Mouse (Mus musculus): ENCODE measurements around the gene Atp1a4. TPM values are rescaled to one million over a fixed set of nuclear protein-coding genes. Genes with fewer than 3 reads are reported as not detected.
"Not testable (repeated sequence)": the region's sequence is repeated elsewhere in the genome, so short reads cannot be mapped to it uniquely, and the experiment has no call there.

Atp1a4 gene
- total RNA-seq, 2 experiments from 2014 or later: 0.58 TPM; not detected in 1

DNA sequence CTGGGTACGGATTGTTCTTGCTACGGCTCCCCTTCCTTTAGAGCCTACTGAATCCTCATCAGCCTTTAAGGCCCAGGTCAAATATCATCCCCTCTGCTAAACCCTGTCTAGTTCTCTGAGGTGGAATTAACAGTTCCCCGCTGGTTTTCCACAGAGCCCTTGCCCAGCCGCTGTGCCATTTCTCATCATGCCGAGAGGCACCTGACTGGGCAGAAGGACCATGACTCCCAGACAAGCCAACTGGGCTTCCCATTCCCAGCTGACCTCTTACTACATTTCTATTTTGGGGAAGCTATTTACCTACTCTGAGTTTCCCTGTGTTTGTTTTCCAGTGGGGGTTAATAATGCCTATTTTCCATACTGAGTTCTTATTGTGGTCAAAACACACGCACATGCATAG, 24.9 kb upstream of the Atp1a4 start:
- no peak for DNase-seq
- intact Hi-C loops (cut with DNase I): no loop called here

DNA sequence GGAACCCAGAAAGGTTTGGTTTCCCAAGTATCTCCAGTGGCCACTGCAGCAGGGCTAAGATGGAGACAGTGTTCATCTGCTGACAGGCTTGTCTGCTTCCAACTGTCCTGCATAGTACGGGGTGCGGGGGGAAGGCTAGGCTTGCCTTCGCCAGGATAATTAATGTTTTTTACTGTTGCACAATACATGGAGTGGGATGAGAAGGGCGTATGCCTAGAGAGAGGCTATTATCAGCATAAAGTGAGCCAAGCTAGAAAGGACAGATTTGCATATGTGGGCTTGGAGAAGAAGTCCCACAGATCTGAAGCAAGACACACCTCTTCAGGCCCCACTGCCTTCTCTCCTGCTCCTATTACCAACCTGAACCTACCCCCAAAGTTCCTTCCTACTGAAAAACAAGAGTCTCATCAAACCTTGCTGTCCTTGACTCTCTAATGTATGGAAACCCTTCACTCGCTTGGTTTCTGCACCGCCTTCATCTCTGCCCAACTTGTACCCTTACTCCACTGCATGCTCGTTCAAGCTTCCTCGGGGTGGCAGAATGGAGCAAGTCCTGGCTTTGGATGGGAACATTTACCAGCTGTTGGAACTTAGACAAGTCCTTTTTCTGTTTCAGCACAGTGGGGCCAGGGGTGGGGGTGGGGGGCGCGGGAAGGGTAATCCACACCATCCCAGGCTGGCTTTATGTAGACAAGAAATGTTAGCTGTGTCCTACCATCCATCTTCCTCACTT, 23.5 kb upstream of the Atp1a4 start:
- DNase-seq: no peak
- intact Hi-C loops (cut with DNase I): no loop called here

DNA sequence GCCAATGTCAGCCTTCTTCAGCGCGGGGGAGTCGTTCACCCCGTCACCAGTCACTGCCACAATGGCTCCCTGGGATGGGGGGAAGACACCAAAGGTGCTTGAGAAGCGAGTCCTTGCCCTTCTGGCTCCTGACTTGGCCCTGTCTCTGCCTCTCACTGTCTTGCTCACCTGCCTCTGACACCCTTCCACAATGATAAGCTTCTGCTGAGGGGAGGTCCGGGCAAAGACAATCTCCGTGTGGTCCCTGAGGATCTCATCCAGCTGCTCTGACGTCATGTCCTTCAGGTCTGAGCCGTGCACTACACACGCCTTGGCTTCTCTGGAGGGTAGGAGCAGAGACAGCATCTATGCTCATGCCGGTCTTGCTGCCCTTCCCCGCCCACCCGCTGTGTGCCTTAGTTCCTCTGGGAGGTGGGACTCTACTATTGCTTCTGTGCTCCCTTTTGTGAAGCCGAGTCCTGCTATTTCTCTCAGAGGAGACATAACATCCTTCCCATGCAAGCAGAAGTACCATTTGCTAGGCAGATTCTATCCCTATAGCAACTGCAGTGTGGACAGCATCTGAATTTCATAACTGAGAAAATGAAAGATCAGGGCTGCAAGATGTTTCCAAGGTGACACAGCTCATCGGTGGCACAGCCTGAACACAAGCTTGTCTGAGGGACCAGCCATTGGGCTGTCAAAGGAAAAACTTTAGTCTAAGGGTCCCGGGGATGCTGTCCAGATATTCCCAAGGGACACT, 21.7 kb upstream of the Atp1a4 start:
- intact Hi-C loops (cut with DNase I): no loop called here
- no peak for DNase-seq

DNA sequence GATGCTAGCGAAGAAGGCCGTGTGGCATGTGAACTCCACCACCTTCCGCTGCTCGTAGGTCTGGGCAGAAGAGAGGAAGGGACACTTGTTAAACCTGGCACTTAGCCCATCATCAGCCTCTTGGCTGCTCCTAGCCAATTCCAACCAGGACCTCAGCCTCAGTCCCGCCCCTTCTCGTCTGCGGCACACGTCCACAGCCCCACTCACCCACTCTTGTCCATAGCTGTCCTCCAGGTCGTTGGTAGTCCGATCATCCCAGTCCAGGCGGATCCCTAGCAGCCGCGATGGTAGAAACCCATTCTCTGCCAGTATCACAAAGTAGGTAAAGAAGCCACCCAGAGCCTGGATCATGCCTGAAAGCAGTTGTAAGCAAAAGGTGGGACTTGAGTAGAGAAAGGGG, 20.1 kb upstream of the Atp1a4 start:
- intact Hi-C loops (cut with DNase I): no loop called here
- DNase-seq: no peak

DNA sequence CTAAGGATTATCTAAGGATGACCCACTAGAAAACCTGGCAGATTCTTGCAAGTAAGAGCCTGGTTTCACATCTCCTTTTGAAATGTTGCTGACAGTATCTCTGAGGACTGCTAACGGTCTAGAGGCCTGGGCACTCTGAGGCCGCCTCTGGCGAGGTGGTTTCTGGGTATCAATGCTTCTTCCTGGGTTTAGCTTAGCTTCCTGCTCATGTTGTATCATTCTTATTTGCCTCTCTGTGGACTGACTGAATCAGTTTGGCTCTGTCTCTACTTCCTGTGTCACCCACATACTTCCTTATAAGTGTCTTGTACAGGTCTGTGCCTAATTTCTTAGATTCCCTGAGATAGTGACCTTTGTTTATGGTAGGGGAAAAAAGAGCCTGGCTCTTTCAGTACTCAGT, 19.0 kb upstream of the Atp1a4 start:
- intact Hi-C loops (cut with DNase I): no loop called here
- DNase-seq: no peak

DNA sequence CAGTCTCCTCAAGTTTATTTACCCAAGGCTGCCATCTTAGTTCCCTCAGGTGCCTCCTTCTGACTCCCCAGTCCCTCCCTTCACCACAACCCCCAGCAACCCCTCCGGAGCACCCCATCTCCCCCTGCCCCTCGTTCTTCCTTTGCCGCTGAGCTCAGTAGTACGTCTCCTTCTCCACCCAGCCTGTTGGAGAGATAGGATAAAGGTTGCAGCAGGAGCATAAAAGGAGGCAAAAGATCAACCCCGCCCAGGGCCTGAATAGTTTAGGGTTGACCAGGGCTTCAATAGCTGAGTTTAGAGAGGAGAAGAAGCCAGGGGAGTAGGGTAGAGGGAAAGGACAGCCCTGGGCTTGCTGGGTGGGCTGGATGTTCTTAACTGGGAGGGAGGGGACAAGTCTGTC, 16.3 kb upstream of the Atp1a4 start:
- DNase-seq: no peak
- intact Hi-C loops (cut with DNase I): no loop called here

DNA sequence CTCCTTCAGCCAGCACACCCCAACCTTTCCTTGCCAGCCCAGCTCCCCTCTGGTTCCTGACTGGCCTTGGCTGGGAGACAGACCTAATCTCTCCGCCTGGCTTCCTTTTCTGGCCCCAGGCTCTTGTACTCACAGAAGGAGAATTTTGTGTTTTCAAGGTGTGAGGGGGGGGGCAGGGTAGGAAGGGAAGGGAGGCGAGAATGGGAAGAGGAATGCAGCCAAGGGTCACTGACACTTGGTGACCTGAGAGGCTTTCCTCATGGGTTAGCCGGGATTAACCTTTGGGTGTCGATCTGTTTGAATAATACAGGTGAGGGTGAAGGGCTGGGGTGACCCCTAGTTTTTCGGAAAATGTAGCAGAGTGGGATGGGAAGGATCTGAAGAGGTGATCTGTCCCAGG, 15.9 kb upstream of the Atp1a4 start:
- no peak for DNase-seq
- intact Hi-C loops (cut with DNase I): no loop called here

DNA sequence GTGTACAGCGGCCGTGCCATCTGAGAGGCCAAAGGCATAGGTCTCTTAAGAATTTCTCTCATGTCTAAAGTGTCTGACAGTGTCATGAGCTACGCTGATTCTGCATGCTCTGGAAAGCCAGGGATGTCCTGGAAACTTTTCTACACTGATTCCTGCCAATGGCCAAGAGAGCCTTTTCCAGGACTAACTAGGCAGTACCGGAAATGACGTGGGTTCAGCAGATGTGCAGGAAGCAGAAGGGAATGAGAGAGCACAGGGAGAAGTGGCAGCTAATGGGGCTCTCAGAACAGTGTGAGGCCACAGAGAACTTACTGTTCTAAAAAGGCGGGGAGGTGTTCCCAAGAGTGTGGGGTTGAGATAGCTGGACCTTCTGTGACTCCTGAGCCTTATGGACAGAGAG, 15.2 kb upstream of the Atp1a4 start:
- DNase-seq: no peak
- intact Hi-C loops (cut with DNase I): no loop called here

DNA sequence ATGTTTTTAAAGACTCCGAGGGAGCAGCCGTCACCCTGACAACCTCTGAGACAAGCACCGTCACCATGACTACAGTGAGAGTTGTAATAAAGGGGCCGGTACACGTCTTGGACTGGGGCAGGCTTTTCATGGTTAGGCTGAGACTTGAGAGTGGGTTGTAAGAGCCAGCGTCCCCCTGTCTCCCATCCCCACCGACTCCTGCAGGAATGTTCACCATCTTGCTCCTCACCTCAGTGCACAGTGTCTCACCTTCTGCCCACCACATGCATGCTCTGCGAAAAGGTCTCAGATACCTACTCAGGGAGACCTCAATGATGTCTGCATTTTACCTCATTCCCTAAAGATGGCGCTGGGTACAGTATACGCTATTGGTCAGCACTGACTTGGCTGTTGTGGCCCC, 13.6 kb upstream of the Atp1a4 start:
- intact Hi-C loops (cut with DNase I): no loop called here
- no peak for DNase-seq

DNA sequence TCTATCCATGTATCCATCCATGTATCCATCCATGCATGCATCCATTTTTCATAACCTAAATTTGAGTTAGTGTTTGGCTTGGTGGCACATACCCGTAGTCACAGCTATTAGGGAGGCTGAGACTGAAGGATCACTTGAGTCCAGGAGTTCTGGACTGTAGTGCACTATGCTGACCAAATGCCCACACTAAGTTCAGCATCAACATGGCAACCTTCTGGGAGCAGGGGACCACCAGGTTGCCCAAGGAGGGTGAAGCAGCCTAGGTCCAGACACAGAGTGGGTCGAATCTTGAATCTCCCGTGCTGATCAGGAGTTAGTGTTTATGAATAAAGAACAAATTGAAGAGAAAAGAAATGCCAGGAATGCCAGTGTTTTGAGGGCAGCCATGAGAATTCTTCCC, 13.0 kb upstream of the Atp1a4 start:
- intact Hi-C loops (cut with DNase I): no loop called here
- no peak for DNase-seq

DNA sequence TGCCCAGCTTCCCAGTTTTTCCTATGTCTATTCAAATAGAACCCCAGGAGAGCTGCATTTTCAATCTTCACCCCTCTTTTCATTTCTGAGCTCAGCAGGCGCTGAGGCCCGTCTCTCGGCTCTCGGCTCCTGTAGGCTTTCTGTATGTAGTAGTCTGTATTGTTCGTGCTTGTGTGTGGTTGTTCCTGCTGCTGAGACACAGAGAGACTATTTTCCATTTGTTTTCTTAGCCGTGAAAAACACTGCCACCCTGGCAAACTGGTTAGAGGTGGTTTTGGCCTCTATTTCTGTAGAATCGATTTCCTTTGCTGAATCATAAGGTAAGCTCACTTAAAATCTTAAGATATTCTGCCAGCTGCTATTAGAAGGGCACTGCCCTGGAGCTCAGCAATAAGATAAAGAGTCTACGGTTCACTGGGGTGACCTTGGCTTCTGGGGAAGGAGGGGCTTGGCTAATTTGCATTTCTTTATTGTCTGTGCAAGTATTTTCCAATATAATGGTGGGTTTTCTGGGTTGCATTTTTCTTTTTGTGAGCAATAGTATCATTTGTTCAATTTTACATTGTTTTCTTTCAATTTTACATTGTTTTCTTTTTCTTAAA, 3.4 kb upstream of the Atp1a4 start, which contains the start of gene Igsf8:
Gene Igsf8, plus strand, starts transcription at position 165 of the 602 bp plus-strand sequence.
- no peak for DNase-seq
- intact Hi-C loops (cut with DNase I): no loop called here

DNA sequence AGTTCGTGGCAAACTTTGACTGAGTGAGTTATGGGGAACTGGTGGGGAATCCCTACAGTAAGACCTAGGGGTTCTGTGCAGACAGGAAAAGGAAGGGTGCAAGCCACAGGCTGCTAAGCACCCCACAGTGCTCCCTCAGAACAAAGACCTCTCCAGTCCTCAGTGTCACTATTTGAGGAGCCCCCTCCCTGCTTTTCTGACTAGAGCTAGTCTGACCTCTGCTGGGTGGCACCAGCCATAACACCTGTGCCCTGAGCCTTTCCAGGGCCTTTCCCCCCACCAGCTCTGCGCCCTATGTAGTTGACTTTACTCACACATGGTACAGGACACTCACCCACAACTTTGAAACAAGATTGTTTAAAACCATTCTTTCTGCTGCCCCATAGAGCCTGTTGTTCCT, 10.5 kb downstream of the Atp1a4 start:
- intact Hi-C loops (cut with DNase I): no loop called here
- peak; percentile 44 for DNase-seq

DNA sequence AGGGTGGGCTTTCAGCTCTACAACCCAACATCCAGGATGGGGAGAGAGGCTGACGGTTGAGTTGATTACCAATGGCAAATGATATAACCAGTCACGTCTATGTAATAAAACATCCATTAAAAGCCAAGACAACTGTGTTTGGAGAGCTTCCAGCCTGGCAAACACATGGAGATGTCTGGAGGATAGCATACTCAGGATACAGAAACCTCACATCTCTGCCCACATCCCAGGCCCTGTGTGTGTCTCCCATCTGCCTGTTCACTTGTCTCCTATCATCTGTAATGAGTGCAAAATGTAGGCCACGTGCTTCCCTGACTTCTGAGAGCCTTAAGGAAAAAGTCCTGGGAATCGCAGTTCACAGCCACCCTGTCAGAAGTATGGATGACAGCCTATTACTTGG, 11.0 kb downstream of the Atp1a4 start:
- DNase-seq: no peak
- intact Hi-C loops (cut with DNase I): no loop called here

DNA sequence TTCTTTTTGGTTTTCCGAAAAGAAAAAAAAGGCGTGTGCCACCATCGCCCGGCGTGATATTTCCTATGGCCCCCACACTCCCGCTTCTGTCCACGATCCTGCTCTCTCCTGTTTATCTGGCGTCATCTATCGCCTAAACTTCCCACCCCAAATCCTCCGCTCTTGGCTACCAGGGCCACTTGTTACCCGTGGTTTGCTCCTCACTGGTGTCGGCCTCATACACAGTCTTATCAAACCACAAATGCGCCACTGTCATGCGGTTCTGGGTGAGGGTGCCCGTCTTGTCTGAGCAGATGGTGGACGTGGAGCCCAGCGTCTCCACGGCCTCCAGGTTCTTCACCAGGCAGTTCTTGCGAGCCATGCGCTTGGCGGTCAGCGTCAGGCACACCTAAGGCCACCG, 13.6 kb downstream of the Atp1a4 start:
- intact Hi-C loops (cut with DNase I): not testable (repeated sequence)

DNA sequence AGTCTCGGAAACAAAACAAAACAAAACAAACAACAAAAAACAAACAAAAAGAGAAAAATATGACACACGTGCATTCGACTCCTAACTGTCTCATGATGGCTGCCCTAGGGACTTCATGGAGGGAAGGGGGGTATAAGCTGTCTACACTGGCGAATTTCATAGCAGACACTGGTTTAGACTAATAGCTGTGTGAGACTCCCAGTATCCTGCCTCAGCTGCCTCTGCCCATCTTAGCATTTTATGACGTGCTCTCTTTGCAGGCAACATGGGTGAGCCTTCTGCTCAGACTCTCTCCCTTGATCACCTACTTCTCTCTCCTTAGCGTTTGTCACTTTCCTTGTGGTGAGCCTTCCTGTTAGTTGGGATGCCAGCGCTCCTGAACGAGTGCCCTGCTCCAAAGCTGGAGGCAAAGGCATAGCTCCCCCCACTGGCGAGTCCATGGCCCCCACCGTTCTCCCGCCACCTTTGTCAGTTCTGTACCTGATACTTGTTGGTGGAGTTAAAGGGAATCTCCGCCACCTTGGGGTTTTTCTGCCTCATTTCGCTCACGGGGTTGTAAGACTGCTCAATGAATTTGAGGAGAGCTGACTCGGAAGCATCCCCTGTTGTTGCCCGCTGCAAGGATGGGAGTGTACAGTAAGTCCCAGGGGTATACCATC, 14.5 kb downstream of the Atp1a4 start:
- intact Hi-C loops (cut with DNase I): no loop called here
- DNase-seq: peak; percentile 24

More for the DNA sequence above, 13.6 kb downstream of the Atp1a4 start:
- DNase-seq: not testable (repeated sequence)

DNA sequence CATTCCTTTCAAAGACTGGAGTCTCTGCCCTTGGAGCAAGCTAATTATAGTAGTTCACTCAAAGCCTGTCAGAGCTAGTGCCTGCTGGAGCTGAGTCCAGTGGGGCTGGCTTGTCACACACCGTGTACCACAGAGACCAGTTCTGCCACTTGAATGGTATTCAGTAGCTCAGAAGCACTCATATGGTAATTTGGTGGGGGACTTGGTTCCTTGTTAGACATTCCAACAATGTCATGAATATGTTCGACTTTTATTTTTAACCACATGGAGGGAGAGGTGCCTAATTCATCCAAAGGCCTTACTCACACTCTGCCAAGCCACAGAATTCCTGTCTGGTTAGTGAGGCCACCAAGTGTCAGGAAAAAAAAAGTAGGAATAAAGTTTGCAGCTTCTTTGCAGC, 15.8 kb downstream of the Atp1a4 start:
- intact Hi-C loops (cut with DNase I): no loop called here
- no peak for DNase-seq

DNA sequence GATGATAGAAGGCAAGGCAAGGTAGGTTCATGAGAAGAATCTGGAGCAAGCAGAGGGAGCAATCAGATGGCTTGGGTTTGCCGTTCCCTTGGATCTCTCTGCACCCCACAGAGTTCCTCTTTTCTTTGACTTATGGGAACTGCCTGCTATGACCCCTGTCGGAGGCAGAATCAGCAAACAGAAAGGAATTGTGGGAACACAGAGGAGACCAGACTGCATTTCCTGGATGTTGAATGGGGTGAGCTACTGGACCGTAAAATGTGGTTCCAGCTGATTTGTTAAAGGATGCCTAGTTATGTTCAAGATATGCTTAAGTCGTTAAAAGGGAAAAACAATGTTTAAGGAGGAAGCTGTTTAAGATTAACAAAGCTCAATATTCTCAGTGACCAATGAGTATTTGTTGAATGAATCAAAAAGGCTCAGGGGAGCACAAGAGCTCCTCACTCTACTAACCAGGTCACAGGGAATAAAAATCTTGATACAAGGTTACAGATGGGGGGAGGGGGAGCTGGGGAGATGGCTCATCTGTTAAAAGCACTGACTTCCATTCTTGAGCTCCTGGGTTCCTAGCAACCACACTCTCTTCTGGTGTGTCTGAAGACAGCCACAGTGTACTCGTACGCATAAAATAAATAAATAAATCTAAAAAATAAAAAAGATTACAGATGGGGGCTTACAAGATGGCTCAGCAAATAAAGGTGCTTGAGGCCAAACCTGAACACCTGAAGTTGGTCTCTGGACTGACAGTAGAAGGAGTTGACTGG, 17.1 kb downstream of the Atp1a4 start:
- intact Hi-C loops (cut with DNase I): no loop called here
- no peak for DNase-seq

DNA sequence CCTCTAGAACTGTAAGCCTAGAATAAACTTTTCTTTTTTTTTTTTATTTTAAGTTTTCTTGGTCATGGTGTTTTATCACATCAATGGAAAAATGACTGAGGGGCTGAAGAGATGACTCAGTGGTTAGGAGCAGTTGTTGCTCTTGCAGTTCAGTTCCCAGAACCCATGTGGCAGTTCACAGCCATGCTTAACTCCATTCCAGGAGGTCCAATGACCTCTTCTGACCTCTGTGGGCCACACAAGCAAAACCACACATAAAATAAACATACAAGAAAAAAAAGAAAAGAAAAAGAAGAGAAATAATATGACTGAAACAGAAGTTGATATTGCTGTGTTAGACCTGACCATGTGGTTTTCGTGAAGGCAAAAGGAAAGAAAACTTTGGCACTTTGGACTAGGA, 29.0 kb downstream of the Atp1a4 start:
- no peak for DNase-seq
- intact Hi-C loops (cut with DNase I): no loop called here

DNA sequence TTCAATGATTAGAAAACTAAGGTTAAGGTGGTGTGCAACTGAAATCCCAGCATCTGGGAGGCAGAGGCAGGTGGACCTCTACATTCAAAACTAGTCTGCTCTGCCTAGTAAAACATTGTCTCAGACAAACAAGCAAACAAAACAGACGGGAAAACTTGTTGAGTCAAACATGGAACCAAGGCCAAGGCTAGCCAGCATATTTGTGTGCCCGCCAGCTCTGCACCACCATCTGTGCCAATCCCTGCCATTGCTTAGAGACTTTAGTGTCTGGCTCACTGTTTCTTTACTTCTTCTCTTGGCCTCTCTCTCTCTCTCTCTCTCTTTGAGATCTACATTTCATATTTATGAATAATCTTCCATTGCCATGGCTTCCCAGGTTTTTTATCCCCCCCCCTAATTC, 30.0 kb downstream of the Atp1a4 start:
- DNase-seq: no peak
- intact Hi-C loops (cut with DNase I): no loop called here

DNA sequence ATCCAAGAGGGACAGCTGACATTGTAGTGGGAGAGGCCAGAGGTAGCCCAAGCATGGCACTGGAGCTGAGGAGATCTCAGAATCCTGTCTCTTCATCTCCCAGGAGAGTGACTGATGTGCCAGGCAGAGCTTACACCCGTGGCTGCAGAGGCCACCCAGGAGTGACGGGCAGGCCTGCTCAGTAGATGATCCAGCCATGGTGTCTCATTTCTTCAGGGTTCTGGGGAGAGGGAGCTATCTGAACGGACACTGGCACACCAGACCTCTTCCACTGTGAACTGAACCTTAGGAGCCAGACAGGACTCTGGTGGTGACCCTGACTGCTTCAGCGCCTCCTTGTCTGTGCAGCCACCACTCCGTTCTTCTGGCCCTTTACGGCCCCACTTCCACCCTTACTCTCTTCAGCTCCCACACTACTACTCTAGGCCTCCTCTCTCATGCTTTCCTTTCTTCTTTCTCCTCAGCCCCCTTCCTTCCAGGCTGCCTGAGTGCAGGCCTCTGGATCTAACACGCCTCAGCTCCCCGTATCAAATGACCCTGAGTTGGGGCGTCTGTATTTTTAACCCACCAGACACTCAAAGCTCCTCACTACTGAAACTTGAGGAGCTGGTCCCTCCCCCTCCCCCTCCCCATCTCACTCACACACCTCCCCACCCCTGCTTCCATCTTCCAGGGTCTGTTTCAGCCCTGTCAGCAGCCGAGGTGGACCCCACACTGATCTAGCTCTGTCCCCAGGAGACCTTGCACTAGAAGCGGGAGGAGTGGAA, 36.7 kb downstream of the Atp1a4 start:
- DNase-seq: no peak
- intact Hi-C loops (cut with DNase I): no loop called here
